Mouse (Mus musculus): Measurements from ENCODE around the gene Fanca. TPM values are rescaled to one million over a fixed set of nuclear protein-coding genes. Genes with fewer than 3 reads are reported as not detected.
A peak's percentile ranks its signal among the peaks of the same experiment; 100 is the strongest.
"Not testable (repeated sequence)": the region's sequence is repeated elsewhere in the genome, so short reads cannot be mapped to it uniquely, and the experiment has no call there.

Gene Fanca
- polyA plus RNA-seq, 1 experiment = 16.5 TPM

- TF ChIP-seq GATA1 (IDR thresholded peaks at IDR 0.05; ENCODE audit: borderline replicate concordance, low read length) = no peak
- TF ChIP-seq FLI1 (IDR thresholded peaks at IDR 0.05; ENCODE audit: low read length) = no peak
- H3K4me3 ChIP-seq (replicated peaks) = no peak overlapping the region
- H3K4me1 ChIP-seq = peaks cover 3% of the 10 kb centered on the region
- H3K27me3 ChIP-seq (replicated peaks) = peaks cover 3% of the 10 kb centered on the region
- peaks cover 64% of the 10 kb centered on the region for H3K36me3 ChIP-seq (replicated peaks; ENCODE audit: low read length)
- no peaks in the 10 kb centered on the region for H3K9me3 ChIP-seq
These were observed 76.1 kb downstream of the Fanca start for GRCm38 (mm10) chr8:123242107-123242923.

GRCm38 (mm10) chr8:123239398-123239797 is 79.0 kb downstream of the Fanca start:
- Histone ChIP-seq H3K36me3 (replicated peaks; ENCODE audit: low read length) (peaks cover 35% of the 10 kb centered on the region), H3K4me1 (peaks cover 25% of the 10 kb centered on the region), H3K4me3 (replicated peaks) (no peak overlapping the region), H3K27me3 (replicated peaks) (peaks cover 24% of the 10 kb centered on the region), H3K9me3 (no peaks in the 10 kb centered on the region)
- no peak for TF ChIP-seq GATA1 (IDR thresholded peaks at IDR 0.05; ENCODE audit: borderline replicate concordance, low read length)
- TF ChIP-seq FLI1 (IDR thresholded peaks at IDR 0.05; ENCODE audit: low read length) = no peak

GRCm38 (mm10) chr8:123235520-123236497 is 82.6 kb downstream of the Fanca start, which contains the start of gene Spata2l:
Gene Spata2l (minus strand): TSS chr8:123236233.
- Histone ChIP-seq H3K4me1 (peaks cover 22% of the 10 kb centered on the region), H3K9me3 (no peaks in the 10 kb centered on the region), H3K36me3 (replicated peaks; ENCODE audit: low read length) (peaks cover 28% of the 10 kb centered on the region), H3K27me3 (replicated peaks) (peaks cover 33% of the 10 kb centered on the region), H3K4me3 (replicated peaks) (peak within 1 kb of the TSS; percentile 99)
- no peak for TF ChIP-seq FLI1 (IDR thresholded peaks at IDR 0.05; ENCODE audit: low read length)

- Histone ChIP-seq H3K9me3 (no peaks in the 10 kb centered on the region), H3K36me3 (replicated peaks; ENCODE audit: low read length) (peaks cover 32% of the 10 kb centered on the region), H3K4me1 (peaks cover 22% of the 10 kb centered on the region), H3K27me3 (replicated peaks) (peaks cover 33% of the 10 kb centered on the region), H3K4me3 (replicated peaks) (peak overlapping the region; percentile 99)
- TF ChIP-seq GATA1 (IDR thresholded peaks at IDR 0.05; ENCODE audit: borderline replicate concordance, low read length) (no peak), FLI1 (IDR thresholded peaks at IDR 0.05; ENCODE audit: low read length) (no peak)
These were observed 83.4 kb downstream of the Fanca start for GRCm38 (mm10) chr8:123234918-123235519.

GRCm38 (mm10) chr8:123233760-123234159 is 84.6 kb downstream of the Fanca start:
- H3K4me3 ChIP-seq (replicated peaks) = no peak overlapping the region
- no peaks in the 10 kb centered on the region for H3K9me3 ChIP-seq
- H3K36me3 ChIP-seq (replicated peaks; ENCODE audit: low read length) = peaks cover 38% of the 10 kb centered on the region
- H3K27me3 ChIP-seq (replicated peaks) = peaks cover 31% of the 10 kb centered on the region
- H3K4me1 ChIP-seq = peaks cover 22% of the 10 kb centered on the region
- TF ChIP-seq GATA1 (IDR thresholded peaks at IDR 0.05; ENCODE audit: borderline replicate concordance, low read length) = no peak
- no peak for TF ChIP-seq FLI1 (IDR thresholded peaks at IDR 0.05; ENCODE audit: low read length)

GRCm38 (mm10) chr8:123233300-123233699 is 85.1 kb downstream of the Fanca start:
- TF ChIP-seq GATA1 (IDR thresholded peaks at IDR 0.05; ENCODE audit: borderline replicate concordance, low read length) (no peak), FLI1 (IDR thresholded peaks at IDR 0.05; ENCODE audit: low read length) (no peak)
- peaks cover 43% of the 10 kb centered on the region for H3K36me3 ChIP-seq (replicated peaks; ENCODE audit: low read length)

GRCm38 (mm10) chr8:123232553-123232952 is 85.8 kb downstream of the Fanca start:
- Histone ChIP-seq H3K4me1 (peaks cover 22% of the 10 kb centered on the region), H3K9me3 (no peaks in the 10 kb centered on the region), H3K4me3 (replicated peaks) (no peak overlapping the region), H3K36me3 (replicated peaks; ENCODE audit: low read length) (peaks cover 51% of the 10 kb centered on the region), H3K27me3 (replicated peaks) (peaks cover 31% of the 10 kb centered on the region)
- TF ChIP-seq FLI1 (IDR thresholded peaks at IDR 0.05; ENCODE audit: low read length) = no peak
- TF ChIP-seq GATA1 (IDR thresholded peaks at IDR 0.05; ENCODE audit: borderline replicate concordance, low read length) = no peak

More at GRCm38 (mm10) chr8:123233300-123233699, 85.1 kb downstream of the Fanca start:
- H3K4me3 ChIP-seq (replicated peaks) = no peak overlapping the region
- H3K9me3 ChIP-seq = no peaks in the 10 kb centered on the region
- peaks cover 22% of the 10 kb centered on the region for H3K4me1 ChIP-seq
- H3K27me3 ChIP-seq (replicated peaks) = peaks cover 31% of the 10 kb centered on the region

- Histone ChIP-seq H3K4me3 (replicated peaks) (no peak overlapping the region), H3K27me3 (replicated peaks) (peaks cover 28% of the 10 kb centered on the region), H3K36me3 (replicated peaks; ENCODE audit: low read length) (peaks cover 59% of the 10 kb centered on the region), H3K9me3 (no peaks in the 10 kb centered on the region), H3K4me1 (peaks cover 22% of the 10 kb centered on the region)
- no peak for TF ChIP-seq FLI1 (IDR thresholded peaks at IDR 0.05; ENCODE audit: low read length)
- TF ChIP-seq GATA1 (IDR thresholded peaks at IDR 0.05; ENCODE audit: borderline replicate concordance, low read length) = no peak
These were observed 86.6 kb downstream of the Fanca start for GRCm38 (mm10) chr8:123231742-123232141.

GRCm38 (mm10) chr8:123230326-123230725 is 88.0 kb downstream of the Fanca start:
- Histone ChIP-seq H3K4me1 (peaks cover 18% of the 10 kb centered on the region), H3K36me3 (replicated peaks; ENCODE audit: low read length) (peaks cover 62% of the 10 kb centered on the region)
- not testable (repeated sequence) for H3K9me3 ChIP-seq

More at GRCm38 (mm10) chr8:123230326-123230725, 88.0 kb downstream of the Fanca start:
- not testable (repeated sequence) for H3K4me3 ChIP-seq (replicated peaks)
- peaks cover 18% of the 10 kb centered on the region for H3K27me3 ChIP-seq (replicated peaks)

All from megakaryocyte, embryonic 14.5 days (primary cell).